Mouse (Mus musculus) limb, embryonic 14.5 days (tissue): ENCODE data around the gene Ilf2. TPM values are rescaled to one million over a fixed set of nuclear protein-coding genes. Genes with fewer than 3 reads are reported as not detected.

Source experiments
- ATAC-seq: fragments of 200-750 bp; cut with Nextera tagmentation; 2 replicates; pipeline ENCODE4 v1.8.0; 2017; ENCODE audit warnings: low read depth, moderate number of reproducible peaks, moderate TSS enrichment; ENCODE audit not compliant: low FRiP score
- DNase-seq: peaks from one replicate; pipeline ENCODE4 v3.0.0-alpha.2; 2015; ENCODE audit warnings: low spot score
- H3K27ac ChIP-seq: fragments of 300-500 bp; sonication (generic); replicated peaks from 2 replicates; pipeline ENCODE4 v1.5.1; 2014; ENCODE audit warnings: low read depth, mild to moderate bottlenecking, low read length, moderate library complexity, mixed read lengths
- H3K27me3 ChIP-seq: fragments of 300-500 bp; sonication (generic); 2 replicates; pipeline ENCODE4 v1.6.1; 2014; ENCODE audit warnings: low read length, mixed read lengths; ENCODE audit not compliant: control insufficient read depth, insufficient read depth
- H3K36me3 ChIP-seq: fragments of 300-500 bp; sonication (generic); 2 replicates; pipeline ENCODE4 v1.6.1; 2014; ENCODE audit warnings: mild to moderate bottlenecking, low read length, moderate library complexity, mixed read lengths; ENCODE audit not compliant: control insufficient read depth, insufficient read depth
- H3K4me1 ChIP-seq: fragments of 300-500 bp; sonication (generic); 2 replicates; pipeline ENCODE4 v1.6.1; 2014; ENCODE audit warnings: antibody characterized with exemption, low read length, mixed read lengths; ENCODE audit not compliant: control insufficient read depth, insufficient read depth
- H3K4me2 ChIP-seq: fragments of 300-500 bp; sonication (generic); replicated peaks from 2 replicates; pipeline ENCODE4 v1.6.1; 2014; ENCODE audit warnings: low read depth, mild to moderate bottlenecking, low read length, moderate library complexity; ENCODE audit not compliant: severe bottlenecking
- H3K4me3 ChIP-seq: fragments of 300-500 bp; sonication (generic); replicated peaks from 2 replicates; pipeline ENCODE4 v1.5.1; 2014; ENCODE audit warnings: low read length
- H3K9ac ChIP-seq: fragments of 300-500 bp; sonication (generic); 2 replicates; pipeline ENCODE4 v1.6.1; 2014; ENCODE audit warnings: mild to moderate bottlenecking, low read depth, low read length, moderate library complexity; ENCODE audit not compliant: severe bottlenecking
- H3K9me3 ChIP-seq: fragments of 300-500 bp; sonication (generic); 2 replicates; pipeline ENCODE4 v1.6.1; 2016; ENCODE audit warnings: low read length; ENCODE audit not compliant: control insufficient read depth
- POLR2A ChIP-seq: fragments of 200-500 bp; IDR thresholded peaks from 2 replicates; pipeline ENCODE4 v1.8.0; 2012; ENCODE audit warnings: inconsistent platforms, mild to moderate bottlenecking, moderate library complexity, borderline replicate concordance; ENCODE audit not compliant: insufficient read depth, insufficient read length; ENCODE audit errors: extremely low read depth
- WGBS: fragments of 180-500 bp; shearing (Covaris S2); extraction: QIAGEN DNeasy Blood & Tissue Kit; methylation state at CpG from one replicate; pipeline ENCODE4 v1.1.7; 2014; 5-methylcytosine and 5-hydroxymethylcytosine counted together
- polyA plus RNA-seq, 2 experiments: library from polyadenylated mRNA; depleted of rRNA in 1 of 2; stranded (reverse) in 1 of 2; unstranded in 1 of 2; fragments of >200 nt; fragmentation: Nextera tagmentation in 1 of 2; extraction: Ambion mirVana in 1 of 2; gene quantifications; 2 replicates each; pipeline versions ENCODE4 v1.2.1 to v1.2.3; 2012 to 2014

Gene Ilf2
- polyA plus RNA-seq, 2 experiments = 137 to 169 TPM

- DNase-seq (peak; percentile 71), ATAC-seq (peak; percentile 81)
- H3K27me3 ChIP-seq = no peaks in the 10 kb centered on the region
- 0 out of 2 replicates have a peak, but pooled peaks have one; percentile 35 for TF ChIP-seq POLR2A
- peak overlapping the region; percentile 46 for H3K9ac ChIP-seq
- no peak overlapping the region for H3K27ac ChIP-seq
- no peaks in the 10 kb centered on the region for H3K9me3 ChIP-seq
- no peaks in the 10 kb centered on the region for H3K36me3 ChIP-seq
- peaks cover 13% of the 10 kb centered on the region for H3K4me1 ChIP-seq
- WGBS = under 1% methylated on average over 10 of the region's 10 CpGs
- H3K4me2 ChIP-seq = peak overlapping the region; percentile 84
- peak overlapping the region; percentile 34 for H3K4me3 ChIP-seq
Measured at GRCm38 (mm10) chr3:90514691-90515090, 38.8 kb downstream of the Ilf2 start.

GRCm38 (mm10) chr3:90515242-90515641, 39.3 kb downstream of the Ilf2 start:
- WGBS = 44% methylated on average over 1 of the region's 1 CpGs
- H3K9me3 ChIP-seq = no peaks in the 10 kb centered on the region
- no peak overlapping the region for H3K27ac ChIP-seq
- H3K9ac ChIP-seq = peak overlapping the region; percentile 46
- DNase-seq = no peak
- peaks cover 13% of the 10 kb centered on the region for H3K4me1 ChIP-seq
- peak overlapping the region; percentile 84 for H3K4me2 ChIP-seq
- no peak for ATAC-seq
- no peak for TF ChIP-seq POLR2A
- peak overlapping the region; percentile 34 for H3K4me3 ChIP-seq
- no peaks in the 10 kb centered on the region for H3K27me3 ChIP-seq
- H3K36me3 ChIP-seq = no peaks in the 10 kb centered on the region

- Histone ChIP-seq H3K27ac (no peak overlapping the region), H3K4me1 (peaks cover 13% of the 10 kb centered on the region), H3K27me3 (no peaks in the 10 kb centered on the region), H3K9ac (no peak overlapping the region), H3K4me2 (no peak overlapping the region), H3K4me3 (no peak overlapping the region), H3K36me3 (no peaks in the 10 kb centered on the region), H3K9me3 (no peaks in the 10 kb centered on the region)
- 90% methylated on average over 4 of the region's 4 CpGs for WGBS
- ATAC-seq = no peak
- DNase-seq = no peak
- no peak for TF ChIP-seq POLR2A
Measured at GRCm38 (mm10) chr3:90515789-90516188, 39.9 kb downstream of the Ilf2 start.

GRCm38 (mm10) chr3:90517711-90518110, 41.8 kb downstream of the Ilf2 start:
- DNase-seq (no peak), ATAC-seq (no peak)
- Histone ChIP-seq H3K4me2 (no peak overlapping the region), H3K27ac (no peak overlapping the region), H3K4me3 (no peak overlapping the region), H3K9ac (no peak overlapping the region), H3K9me3 (no peaks in the 10 kb centered on the region), H3K36me3 (no peaks in the 10 kb centered on the region), H3K4me1 (peaks cover 13% of the 10 kb centered on the region), H3K27me3 (no peaks in the 10 kb centered on the region)
- WGBS = 76% methylated on average over 4 of the region's 4 CpGs
- TF ChIP-seq POLR2A = no peak

GRCm38 (mm10) chr3:90525421-90525820, 49.5 kb downstream of the Ilf2 start:
- Histone ChIP-seq H3K27me3 (no peaks in the 10 kb centered on the region), H3K4me2 (no peak overlapping the region), H3K27ac (no peak overlapping the region), H3K4me1 (peaks cover 4% of the 10 kb centered on the region; the same call in 1 of the 2 replicates), H3K9ac (no peak overlapping the region), H3K9me3 (0 out of 2 replicates have a peak, but pooled peaks cover 5% of the 10 kb centered on the region), H3K36me3 (no peaks in the 10 kb centered on the region), H3K4me3 (no peak overlapping the region)
- WGBS = 58% methylated on average over 4 of the region's 4 CpGs
- TF ChIP-seq POLR2A = no peak
- ATAC-seq (no peak), DNase-seq (peak; percentile 72)
